Mouse (Mus musculus) thymus, adult 2 months (tissue): ENCODE results near the gene Arap1.

Experiments used
- CTCF ChIP-seq: fragments of 200-500 bp; IDR thresholded peaks from 2 replicates; pipeline ENCODE4 v1.5.1; 2012; ENCODE audit warnings: mild to moderate bottlenecking, control low read depth, low read length, moderate library complexity, borderline replicate concordance; ENCODE audit not compliant: control insufficient read depth, poor library complexity, insufficient read depth; ENCODE audit errors: extremely low read depth
- POLR2A ChIP-seq: fragments of 200-500 bp; IDR thresholded peaks from 2 replicates; pipeline ENCODE4 v1.6.1; 2012; ENCODE audit warnings: mild to moderate bottlenecking, low read length, control low read depth, moderate library complexity; ENCODE audit not compliant: control insufficient read depth, poor library complexity, insufficient read depth; ENCODE audit errors: extremely low read depth

GRCm38 (mm10) chr7:101456789-101457188 lies 108.9 kb downstream of the Arap1 start:
- TF ChIP-seq CTCF (no peak), POLR2A (no peak)
